Mouse (Mus musculus): ENCODE results near the gene Pmm2.

The Pmm2 gene

GRCm38 (mm10) chr16:8679780-8680179 is 42.3 kb downstream of the Pmm2 start:
- DNase-seq (ENCODE audit: low spot score): no peak

GRCm38 (mm10) chr16:8680470-8680869 is 43.0 kb downstream of the Pmm2 start, which contains the start of gene Gm5767:
Gene Gm5767, plus strand, starts transcription at chr16:8680770.
- no peak for DNase-seq (ENCODE audit: low spot score)

GRCm38 (mm10) chr16:8685087-8685486 is 47.6 kb downstream of the Pmm2 start:
- no peak for DNase-seq (ENCODE audit: low spot score)

GRCm38 (mm10) chr16:8686121-8686870 is 48.8 kb downstream of the Pmm2 start:
- no peak for DNase-seq (ENCODE audit: low spot score)

GRCm38 (mm10) chr16:8686871-8687535 is 49.5 kb downstream of the Pmm2 start:
- no peak for DNase-seq (ENCODE audit: low spot score)

- no peak for DNase-seq (ENCODE audit: low spot score)
These were observed 50.2 kb downstream of the Pmm2 start for GRCm38 (mm10) chr16:8687559-8688112.

- no peak for DNase-seq (ENCODE audit: low spot score)
These were observed 52.6 kb downstream of the Pmm2 start for GRCm38 (mm10) chr16:8689979-8690656.

GRCm38 (mm10) chr16:8691206-8691605 is 53.7 kb downstream of the Pmm2 start:
- no peak for DNase-seq (ENCODE audit: low spot score)

GRCm38 (mm10) chr16:8699556-8699955 is 62.1 kb downstream of the Pmm2 start:
- DNase-seq (ENCODE audit: low spot score): no peak

GRCm38 (mm10) chr16:8700586-8700985 is 63.1 kb downstream of the Pmm2 start:
- DNase-seq (ENCODE audit: low spot score): no peak

- DNase-seq (ENCODE audit: low spot score): no peak
These were observed 74.5 kb downstream of the Pmm2 start for GRCm38 (mm10) chr16:8711998-8712397.

Measured in urinary bladder, postnatal 10 days (tissue).